Mouse (Mus musculus) adrenal gland, adult 8-10 months (tissue): ENCODE measurements around the gene Arhgap15. TPM values are rescaled to one million over a fixed set of nuclear protein-coding genes. Genes with fewer than 3 reads are reported as not detected.

Source experiments
- DNase-seq: peaks from one replicate; pipeline ENCODE4 v3.0.0; 2022
- total RNA-seq, 4 experiments: library from RNA; stranded (reverse); gene quantifications; 2 replicates each; pipeline ENCODE4 v1.2.4; 2022

Gene Arhgap15
- total RNA-seq, 4 experiments from 2014 or later: 1.3 to 3.8 (median 2.5) TPM

DNA sequence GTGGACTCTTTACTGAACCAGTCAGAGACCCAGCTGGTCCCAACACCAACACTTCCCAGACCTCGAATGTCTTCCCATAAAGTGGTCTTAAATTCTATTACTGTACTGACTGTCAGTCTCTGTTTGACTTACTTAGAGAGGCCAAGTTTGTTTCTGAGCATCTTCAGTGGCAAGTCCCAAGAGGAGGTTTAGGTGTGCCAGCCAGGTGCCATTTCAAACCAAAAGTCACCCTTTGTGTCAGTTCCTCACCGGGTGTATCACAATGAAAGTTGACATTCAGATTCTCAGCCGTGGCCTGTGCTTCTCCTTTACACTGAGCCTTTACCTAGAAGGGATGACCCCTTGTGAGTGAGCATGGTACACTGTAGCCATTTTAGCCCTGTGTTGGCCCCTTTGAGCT lies 560.5 kb downstream of the Arhgap15 start:
- no peak for DNase-seq

- no peak for DNase-seq
Measured at GRCm38 (mm10) chr2:44309556-44309955, 560.9 kb downstream of the Arhgap15 start.

DNA sequence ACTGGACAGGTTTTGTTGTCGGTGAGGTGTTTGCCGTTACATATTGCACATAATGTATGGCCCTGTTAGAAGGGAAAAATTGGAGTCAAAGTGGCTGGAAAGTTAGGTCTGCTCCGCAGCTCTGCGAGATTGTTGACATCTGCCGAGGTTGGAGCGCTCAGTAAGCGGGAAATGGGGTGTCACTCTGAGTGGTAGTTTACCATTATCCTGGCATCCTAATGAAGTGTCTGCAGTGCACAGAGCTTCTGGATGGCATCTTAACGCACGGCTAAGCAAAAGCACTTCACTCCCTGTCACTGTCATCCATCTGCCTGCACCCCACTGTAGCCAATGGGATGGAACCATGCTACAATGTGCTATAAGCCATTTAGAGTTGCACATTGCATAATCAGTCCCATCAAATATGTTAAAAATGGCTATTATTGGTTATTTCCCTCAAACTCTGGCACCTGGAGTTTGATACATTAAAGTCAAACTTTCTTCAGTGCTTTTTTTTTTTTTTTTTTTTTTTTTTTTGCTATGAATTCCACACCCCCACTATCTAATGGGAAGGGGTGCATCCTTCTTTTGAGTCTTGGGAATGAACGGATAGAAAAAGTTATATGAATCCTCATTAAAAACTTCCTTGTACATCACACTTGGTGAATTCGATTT lies 561.6 kb downstream of the Arhgap15 start:
- no peak for DNase-seq

DNA sequence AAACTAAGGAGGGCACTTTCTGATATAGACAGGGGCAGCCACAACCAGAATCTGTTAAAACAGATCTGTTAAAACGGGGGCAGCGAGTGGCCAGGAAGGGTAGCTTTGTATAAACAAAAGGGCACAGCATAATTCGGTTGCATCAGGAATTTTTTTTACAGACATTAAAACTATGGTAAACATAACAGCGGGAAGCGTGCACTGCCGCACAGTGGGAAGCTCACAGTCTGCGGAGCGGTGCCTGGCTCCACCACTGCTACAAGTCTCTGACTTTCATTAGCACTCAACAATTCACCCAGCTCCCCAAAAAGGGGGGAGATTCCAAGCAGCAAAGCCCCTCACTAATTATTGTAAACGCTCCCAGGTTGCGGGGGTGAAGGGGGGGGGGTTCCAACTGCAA lies 562.6 kb downstream of the Arhgap15 start:
- no peak for DNase-seq

DNA sequence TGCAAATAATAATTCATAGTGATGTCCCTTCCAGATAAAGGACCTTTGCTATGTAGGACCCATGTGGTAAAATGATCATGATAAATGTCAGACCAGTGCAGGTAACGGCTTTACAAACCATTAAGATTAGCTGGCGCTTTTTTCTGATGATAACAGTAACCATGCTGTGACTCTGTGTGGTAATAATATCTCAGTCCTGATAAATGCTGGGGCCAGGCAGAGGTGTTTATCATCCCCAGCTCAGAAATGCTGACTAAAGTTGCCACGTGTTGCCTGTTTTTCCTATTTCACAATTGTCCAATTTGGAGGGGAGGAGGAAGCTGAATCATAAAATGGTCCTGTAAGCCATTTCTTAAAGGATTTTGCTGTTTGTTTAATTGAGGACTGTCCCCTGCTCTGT lies 564.9 kb downstream of the Arhgap15 start:
- no peak for DNase-seq

DNA sequence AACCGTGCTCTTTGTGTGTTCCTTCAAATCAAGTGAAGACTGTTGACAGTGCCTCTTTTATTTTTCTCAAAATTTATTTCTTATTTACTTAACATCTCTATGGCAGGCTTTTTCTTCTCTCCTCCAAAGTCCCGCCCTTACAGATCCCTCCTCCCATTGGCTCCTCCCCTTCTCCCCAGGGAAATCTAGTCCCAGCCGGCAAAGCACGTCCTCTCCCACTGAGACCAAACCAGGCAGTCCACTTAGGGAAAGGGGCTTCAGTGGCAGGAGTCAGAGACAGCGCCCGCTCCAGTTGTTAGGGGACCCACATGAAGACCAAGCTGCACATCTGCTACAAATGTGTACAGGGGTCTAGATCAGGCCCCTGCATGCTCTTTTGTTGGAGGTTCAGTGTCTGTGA lies 569.8 kb downstream of the Arhgap15 start:
- DNase-seq: no peak

GRCm38 (mm10) chr2:44319479-44319878 lies 570.9 kb downstream of the Arhgap15 start:
- no peak for DNase-seq

DNA sequence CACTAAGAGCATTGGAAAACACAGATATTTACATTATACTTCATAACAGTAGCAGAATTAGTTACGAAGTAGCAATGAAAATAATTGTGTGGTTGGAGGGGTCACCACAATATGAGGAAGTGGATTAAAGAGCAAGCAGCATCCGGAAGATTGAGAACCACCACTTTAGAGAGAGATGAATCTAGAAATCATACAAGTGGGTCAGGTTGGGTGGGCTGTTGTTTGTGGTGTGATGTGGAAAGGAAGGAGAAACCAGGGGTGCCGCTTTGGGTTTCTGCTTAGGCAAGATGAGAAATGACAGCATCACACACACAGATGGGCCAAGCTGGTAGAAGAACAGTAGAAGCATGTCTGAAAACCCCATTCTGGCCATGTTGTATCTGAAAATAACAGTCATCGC lies 575.2 kb downstream of the Arhgap15 start:
- no peak for DNase-seq

DNA sequence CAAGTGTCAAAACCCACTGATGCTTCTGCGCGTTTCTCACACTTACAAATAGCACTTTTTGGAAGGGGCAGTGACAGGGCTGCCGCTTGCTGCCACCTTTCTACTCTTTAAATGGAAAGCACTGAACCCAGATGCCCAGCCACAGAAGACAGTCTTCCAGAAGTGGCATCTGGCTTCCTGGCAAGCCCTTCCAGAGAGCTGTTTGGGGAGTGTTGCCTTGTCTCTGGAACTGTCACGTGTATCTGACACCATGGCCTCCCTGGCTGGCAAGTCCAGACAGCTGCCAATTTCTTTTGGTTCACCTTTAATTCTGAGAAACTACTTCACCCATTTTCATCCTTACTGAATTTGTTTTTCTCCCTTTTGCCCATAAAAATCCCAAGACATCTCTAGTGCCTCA lies 584.7 kb downstream of the Arhgap15 start:
- no peak for DNase-seq

DNA sequence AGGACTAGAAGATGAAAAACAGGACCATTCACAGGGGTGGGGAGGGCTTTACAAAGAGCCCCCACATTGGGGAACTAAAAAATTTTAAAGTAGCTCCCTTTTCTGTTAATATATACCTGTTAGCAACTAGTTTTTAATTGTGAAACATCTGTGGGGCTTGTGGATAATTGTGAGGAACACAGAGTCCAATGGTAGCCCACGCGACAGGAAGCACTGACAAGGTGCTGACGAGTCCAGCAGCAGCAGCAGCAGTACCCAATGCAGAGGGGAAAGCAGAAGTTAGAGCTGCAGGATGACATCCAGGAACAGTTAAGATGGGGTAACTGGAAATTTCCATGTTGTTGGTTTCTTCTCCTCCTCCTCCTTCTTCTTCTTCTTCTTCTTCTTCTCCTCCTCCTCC lies 585.4 kb downstream of the Arhgap15 start:
- no peak for DNase-seq

GRCm38 (mm10) chr2:44334517-44334916 lies 585.9 kb downstream of the Arhgap15 start:
- no peak for DNase-seq

DNA sequence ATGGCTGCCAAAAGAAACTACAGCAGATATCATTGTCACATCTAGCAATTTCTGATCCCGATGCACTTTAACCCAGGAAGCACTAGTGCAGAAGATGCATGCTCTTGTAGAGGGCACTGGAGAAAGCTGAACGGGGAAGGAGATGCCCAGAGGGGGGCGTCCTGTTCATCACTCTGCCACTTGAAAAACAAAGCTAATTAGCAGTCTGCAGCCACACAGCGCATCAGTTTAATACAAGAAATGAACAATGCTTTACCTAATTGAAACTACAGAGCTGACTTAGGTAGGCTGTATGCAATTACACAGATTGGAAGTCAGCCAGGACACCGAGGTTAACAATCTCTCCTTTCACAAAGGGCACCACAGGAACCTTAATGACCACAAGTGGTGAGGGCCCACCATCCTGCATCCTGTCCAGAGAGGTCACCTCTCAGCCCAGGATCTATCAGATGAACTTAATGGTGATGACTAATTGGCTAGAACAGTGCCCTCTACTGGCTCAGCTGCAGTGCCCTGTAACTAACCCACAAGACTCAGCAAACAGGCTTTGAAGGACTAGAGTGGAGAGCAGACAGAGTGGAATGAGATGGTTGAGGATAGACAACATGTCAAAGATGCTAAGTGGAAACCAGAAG lies 588.2 kb downstream of the Arhgap15 start:
- peak; percentile 7 for DNase-seq

DNA sequence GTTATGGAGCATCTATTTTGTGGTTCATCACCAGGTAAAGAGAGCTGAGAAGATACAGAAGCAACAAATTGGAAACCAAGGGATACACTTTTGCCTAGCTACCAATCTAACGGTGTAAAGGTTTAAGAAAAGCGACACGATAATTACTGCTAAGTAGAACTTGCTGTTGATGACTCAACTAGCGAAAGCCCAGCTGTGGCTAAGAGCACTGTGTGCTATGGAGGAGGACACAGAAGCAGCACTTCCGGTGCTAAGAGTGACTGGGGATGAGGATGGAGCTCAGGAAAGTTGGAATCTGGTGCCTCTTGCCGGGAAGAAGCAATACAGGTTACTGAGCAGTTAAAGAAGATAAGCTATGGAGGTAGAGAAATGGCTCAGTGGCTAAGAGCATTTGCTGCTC lies 589.8 kb downstream of the Arhgap15 start:
- DNase-seq: no peak

- DNase-seq: no peak
Measured at GRCm38 (mm10) chr2:44341091-44341571, 592.5 kb downstream of the Arhgap15 start.

- no peak for DNase-seq
Measured at GRCm38 (mm10) chr2:44344861-44345260, 596.2 kb downstream of the Arhgap15 start.

DNA sequence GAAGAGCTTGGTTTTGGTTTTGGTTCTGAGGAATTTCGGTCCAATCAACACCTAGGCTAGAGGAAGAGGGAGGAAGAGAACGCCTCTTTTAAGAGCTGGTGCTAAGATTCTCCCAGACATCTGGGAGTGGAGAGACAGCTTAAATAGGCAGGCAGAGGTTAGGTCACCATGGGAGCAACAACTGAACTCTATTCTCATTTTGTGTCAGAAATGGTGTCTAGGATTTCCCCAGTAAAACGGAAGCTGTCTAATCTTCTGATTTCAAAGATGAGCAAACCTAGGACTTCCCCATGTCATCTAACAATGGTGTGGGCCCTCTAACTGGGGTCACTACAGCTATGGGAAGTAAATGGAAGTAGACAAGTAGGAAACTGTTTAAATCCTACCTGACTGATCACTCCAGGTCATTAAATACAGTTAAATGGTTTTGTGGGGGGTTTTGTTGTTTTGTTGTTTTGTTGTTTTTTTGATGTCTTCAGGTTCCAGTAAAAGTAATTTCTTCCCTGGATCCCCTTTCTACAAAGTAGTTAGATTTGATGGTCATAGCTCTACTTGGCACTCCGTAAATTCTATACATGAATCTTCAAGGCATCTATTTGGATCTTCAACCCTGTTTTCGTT lies 596.8 kb downstream of the Arhgap15 start:
- no peak for DNase-seq

DNA sequence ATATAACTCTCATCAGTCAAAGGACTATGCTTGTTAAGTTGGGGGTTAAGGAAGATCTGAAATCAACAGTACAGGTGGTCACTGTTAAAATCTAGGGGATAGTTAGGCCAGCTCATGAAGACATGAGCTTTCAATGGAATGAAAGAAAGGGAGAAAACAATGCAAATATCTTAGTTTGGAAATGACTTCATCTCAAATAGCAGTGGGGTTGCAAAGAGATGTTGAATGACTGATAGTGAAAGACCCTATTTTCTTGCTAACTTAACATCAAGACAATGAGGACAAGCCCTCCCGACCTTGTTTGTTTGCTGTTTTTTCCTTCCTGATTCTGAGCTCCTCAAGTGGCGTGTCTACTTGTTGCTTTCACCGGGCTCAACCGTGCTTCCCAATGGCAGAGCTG lies 597.6 kb downstream of the Arhgap15 start:
- no peak for DNase-seq

DNA sequence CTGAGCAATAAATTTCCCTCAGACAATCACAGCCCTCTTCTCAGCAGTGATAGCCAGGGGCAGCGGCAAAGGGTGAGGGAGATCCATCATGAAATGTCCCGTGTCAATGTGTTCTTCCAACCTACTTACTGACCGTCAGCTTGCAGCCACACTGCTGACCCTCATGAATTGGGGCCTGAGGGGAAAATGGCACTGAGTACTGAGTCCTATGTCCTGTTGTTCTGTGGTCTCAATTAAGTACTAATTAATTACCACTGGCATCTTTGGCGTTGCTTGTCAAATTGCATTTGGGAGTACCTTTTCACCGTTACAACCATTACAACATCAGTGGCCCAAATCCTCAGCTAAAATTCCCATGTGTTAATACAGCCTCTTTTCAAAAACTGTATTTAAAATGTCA lies 599.2 kb downstream of the Arhgap15 start:
- no peak for DNase-seq

DNA sequence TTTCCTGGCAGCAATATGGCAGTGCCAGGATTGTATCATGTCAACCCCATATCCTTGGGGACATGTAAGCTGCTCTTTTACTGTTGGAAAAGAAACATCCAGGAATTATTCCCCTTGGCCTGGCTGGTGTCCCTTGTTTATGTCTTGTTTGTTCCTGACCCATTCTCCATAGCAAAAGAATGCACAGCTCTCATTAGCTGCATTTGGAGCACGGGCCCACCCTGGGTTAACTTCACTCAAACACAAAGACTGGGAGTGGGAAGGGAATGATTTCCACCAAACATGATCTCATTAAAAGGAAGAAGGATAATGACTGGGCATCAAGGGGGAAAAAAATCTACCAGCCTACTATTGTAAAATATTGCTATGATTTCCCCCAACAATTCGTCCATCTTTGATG lies 600.5 kb downstream of the Arhgap15 start:
- DNase-seq: no peak

DNA sequence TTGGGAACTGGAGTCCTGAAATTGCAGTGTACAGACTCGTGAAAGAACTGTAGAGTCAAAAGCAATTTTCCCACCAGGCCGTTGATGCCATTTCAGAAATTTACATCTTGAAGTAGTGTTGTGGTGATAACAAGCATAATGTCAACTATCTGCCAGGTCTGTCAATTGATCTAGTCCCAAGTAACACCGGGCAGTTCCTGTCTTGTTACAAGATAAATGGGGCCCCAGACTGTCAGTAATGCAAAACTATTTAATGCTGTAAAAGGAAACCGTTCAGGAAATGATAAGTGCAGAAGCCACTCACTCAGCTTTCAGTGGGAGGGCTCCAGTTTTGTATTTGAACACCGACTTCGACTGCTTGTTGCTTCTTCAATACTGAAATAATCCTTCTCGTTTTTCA lies 604.3 kb downstream of the Arhgap15 start:
- DNase-seq: no peak

DNA sequence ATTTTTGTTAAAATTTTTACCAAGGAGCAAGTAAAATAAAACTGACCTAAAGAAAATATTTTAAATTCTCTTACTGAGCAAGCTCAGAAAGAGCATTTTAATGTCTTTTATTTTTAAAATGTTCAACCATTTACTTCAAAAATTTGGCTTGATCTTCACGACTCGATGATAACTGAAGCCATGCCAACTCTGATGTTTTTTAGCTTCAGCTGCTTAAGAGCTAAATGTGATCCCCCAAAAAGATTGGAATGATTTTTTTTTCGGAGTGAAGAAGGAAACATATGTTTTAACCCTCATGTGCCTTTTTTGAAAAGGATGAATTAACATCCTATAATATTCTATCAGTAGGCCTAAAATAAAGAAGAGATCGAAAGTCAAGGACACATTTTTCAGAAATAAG lies 605.0 kb downstream of the Arhgap15 start:
- no peak for DNase-seq

DNA sequence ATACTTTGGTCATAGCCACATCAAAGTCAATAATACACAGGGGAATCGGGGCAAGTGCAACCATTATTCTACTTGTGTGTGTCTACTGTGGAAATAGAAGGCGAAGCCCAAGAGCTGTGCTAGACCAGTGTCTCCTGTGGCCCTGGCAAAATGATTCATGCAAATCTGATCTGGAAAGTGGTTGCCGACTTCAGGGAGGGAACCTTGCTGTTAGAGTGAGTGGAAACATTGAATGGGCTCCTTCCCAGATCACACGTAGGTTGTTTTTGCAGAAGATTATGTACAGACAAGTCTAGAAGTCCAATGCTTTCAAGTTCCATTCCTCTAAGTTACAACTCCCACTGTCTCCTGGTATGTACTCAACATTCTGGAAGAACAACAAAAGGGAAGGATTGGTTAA lies 606.2 kb downstream of the Arhgap15 start:
- DNase-seq: no peak

DNA sequence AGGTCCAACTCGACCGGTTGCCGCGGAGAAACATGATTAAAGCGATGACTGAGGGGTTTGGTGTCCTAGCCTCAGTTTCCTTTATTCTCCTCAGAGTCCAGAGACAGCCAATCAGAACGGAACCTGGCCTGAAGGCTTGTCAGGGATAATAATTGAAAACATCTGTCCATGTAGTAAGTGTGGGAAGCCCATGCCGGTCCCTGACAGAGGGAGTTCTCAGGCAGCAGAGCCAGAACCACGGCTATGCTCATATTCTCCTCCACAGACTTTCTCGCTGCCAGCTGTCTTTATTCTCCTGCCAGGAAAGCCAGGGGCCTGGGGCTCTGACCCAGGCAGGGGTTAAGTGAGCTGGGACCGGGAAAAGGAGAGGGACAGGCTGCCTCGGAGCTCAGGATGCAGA lies 606.7 kb downstream of the Arhgap15 start:
- no peak for DNase-seq

DNA sequence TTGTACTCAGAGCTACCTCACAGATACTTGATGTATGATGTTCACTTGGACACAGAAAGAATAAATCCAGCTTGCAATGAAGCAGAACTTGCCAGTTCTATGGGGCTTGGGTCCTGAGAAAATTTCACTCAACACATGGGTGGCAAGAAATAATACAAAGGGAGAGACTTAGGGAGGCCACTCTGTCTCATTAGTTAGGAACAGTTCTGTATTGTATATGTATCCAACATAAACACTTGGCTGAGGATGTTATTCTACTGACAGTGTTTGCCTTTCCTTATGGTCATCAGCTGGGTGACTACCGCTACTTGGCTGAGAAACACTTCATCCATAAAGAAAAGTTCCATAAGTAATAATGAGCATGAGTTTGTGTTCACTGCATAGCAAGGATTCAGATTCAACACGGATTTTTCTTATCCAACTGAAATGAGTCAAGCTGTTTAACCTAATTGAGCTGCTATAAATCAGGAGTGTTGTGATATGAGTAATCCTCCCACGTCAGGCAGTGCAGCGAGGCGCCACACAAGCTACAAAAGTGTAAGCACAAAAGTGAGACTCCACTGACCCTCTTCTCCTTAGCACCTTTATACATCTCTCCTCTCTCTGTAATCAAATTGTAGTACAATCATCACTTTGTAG lies 607.7 kb downstream of the Arhgap15 start:
- no peak for DNase-seq
